Mouse (Mus musculus): ENCODE measurements around the gene Nfatc4. TPM values are rescaled to one million over a fixed set of nuclear protein-coding genes. Genes with fewer than 3 reads are reported as not detected.

Nfatc4 gene
- polyA plus RNA-seq, 1 experiment from 2014 or later: 22.0 TPM

GRCm38 (mm10) chr14:55840853-55841366 lies 18.0 kb downstream of the Nfatc4 start:
- 58% methylated on average over 4 of the region's 4 CpGs for WGBS

GRCm38 (mm10) chr14:55842794-55843193 lies 19.9 kb downstream of the Nfatc4 start:
- Histone ChIP-seq H3K9me3 (no peaks in the 10 kb centered on the region), H3K9ac (no peak overlapping the region), H3K27ac (no peak overlapping the region), H3K4me3 (no peak overlapping the region), H3K27me3 (replicated peaks) (no peaks in the 10 kb centered on the region), H3K4me1 (no peaks in the 10 kb centered on the region), H3K36me3 (no peaks in the 10 kb centered on the region), H3K4me2 (replicated peaks) (no peak overlapping the region)
- no peak for ATAC-seq (ENCODE audit: low FRiP score, low read depth)
- 79% methylated on average over 4 of the region's 4 CpGs for WGBS

More at GRCm38 (mm10) chr14:55840853-55841366, 18.0 kb downstream of the Nfatc4 start:
- Histone ChIP-seq H3K27me3 (replicated peaks) (no peaks in the 10 kb centered on the region), H3K4me1 (no peaks in the 10 kb centered on the region), H3K4me2 (replicated peaks) (no peak overlapping the region), H3K9ac (no peak overlapping the region), H3K27ac (no peak overlapping the region), H3K4me3 (no peak overlapping the region), H3K9me3 (no peaks in the 10 kb centered on the region), H3K36me3 (no peaks in the 10 kb centered on the region)
- no peak for ATAC-seq (ENCODE audit: low FRiP score, low read depth)

DNA sequence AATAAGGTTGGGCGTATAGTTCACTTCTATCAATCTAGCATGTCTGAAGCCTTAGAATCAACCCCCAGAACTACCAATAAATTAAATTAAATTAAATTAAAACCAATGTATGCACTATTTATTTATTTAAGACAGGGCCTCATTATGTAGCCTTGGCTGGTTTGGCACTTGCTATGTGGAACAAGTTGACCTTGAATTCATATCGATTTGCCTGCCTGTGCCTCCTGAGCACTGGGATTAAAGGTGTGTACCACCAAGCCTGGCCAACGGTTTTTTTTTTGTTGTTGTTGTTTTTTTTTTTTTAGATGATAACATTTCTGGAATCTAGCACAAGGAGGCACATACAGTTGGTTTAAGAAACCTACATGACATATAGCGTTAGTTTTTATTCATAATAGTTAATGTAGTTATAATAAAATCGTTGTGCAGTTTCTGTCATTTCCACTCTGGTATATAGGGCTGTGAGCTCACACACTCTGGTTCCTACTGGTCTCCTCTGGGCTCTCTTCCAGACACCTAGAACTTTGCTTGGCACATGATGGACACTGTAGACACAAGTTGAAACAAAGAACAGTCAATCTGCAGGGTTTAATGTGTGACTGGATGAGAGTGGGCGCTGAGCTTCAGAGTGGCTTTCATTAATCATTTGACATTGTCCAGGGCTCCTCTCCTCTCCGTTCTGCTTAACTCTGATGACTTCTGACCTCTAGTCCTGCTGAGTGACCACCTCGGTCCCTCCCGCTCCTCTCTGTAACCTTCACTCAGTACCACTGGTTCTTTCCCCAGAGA lies 22.8 kb downstream of the Nfatc4 start:
- Histone ChIP-seq H3K4me3 (no peak overlapping the region), H3K9ac (no peak overlapping the region), H3K27ac (no peak overlapping the region), H3K9me3 (no peaks in the 10 kb centered on the region), H3K4me1 (no peaks in the 10 kb centered on the region), H3K27me3 (replicated peaks) (no peaks in the 10 kb centered on the region), H3K4me2 (replicated peaks) (no peak overlapping the region), H3K36me3 (no peaks in the 10 kb centered on the region)
- 75% methylated on average over 9 of the region's 9 CpGs for WGBS
- no peak for ATAC-seq (ENCODE audit: low FRiP score, low read depth)

GRCm38 (mm10) chr14:55850885-55851284 lies 27.9 kb downstream of the Nfatc4 start:
- Histone ChIP-seq H3K4me3 (no peak overlapping the region), H3K36me3 (no peaks in the 10 kb centered on the region), H3K9me3 (no peaks in the 10 kb centered on the region), H3K27ac (no peak overlapping the region), H3K4me2 (replicated peaks) (no peak overlapping the region), H3K4me1 (peaks cover 28% of the 10 kb centered on the region), H3K9ac (no peak overlapping the region), H3K27me3 (replicated peaks) (no peaks in the 10 kb centered on the region)
- no peak for ATAC-seq (ENCODE audit: low FRiP score, low read depth)
- WGBS: 67% methylated on average over 6 of the region's 6 CpGs

DNA sequence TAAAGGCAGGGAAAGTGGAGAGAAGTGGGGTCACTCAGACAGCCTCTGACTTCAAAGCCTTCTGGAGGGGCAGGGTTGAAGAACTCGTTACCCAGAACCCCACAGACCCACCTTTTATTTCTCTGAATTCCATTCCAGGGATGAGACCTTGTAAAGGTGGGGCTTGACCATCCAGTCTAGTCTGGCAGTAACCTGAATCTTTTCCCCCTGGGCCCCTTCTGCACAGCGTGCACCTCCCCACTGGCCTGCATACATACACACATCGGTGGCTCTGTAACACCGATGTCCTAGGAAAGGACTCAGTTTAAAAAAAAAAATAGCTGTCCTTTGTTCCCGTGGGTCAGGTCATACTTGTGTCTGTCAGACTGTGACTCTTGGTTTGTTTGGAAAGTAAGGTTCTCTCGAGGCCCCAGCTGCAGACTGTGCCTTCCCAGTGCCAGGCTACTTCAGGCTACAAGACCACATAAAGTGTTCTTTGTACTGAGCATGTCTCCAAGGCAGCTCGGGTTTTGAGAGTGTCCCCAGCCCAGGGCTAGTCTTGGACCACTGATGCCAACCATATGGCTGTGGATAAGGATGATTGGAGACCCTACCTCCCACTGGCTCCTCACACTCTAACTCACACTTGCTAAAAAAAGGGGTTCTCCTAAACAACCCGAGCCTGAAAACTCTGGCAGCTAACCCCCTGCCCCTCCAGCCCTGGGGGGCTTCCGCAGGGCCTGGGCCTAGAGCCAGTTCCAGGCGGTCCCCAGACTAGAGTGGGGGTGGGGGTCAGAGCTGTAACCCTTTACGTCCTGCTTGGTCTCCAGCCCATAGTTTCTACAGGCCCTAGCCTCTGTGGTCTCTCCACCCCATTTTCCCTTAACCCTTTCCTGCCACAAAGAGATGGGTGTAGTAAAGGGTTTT lies 30.0 kb downstream of the Nfatc4 start:
- peak overlapping the region; percentile 62 for H3K27ac ChIP-seq
- no peak overlapping the region for H3K9ac ChIP-seq
- H3K4me3 ChIP-seq: peak overlapping the region; percentile 66
- H3K4me2 ChIP-seq (replicated peaks): peak overlapping the region; percentile 87
- no peaks in the 10 kb centered on the region for H3K9me3 ChIP-seq
- ATAC-seq (ENCODE audit: low FRiP score, low read depth): peak; percentile 58
- no peaks in the 10 kb centered on the region for H3K27me3 ChIP-seq (replicated peaks)
- H3K4me1 ChIP-seq: peaks cover 39% of the 10 kb centered on the region
- 5% methylated on average over 11 of the region's 11 CpGs for WGBS
- peaks cover 4% of the 10 kb centered on the region; the same call in 1 of the 2 replicates for H3K36me3 ChIP-seq

- H3K4me3 ChIP-seq: peak within 1 kb of the TSS; percentile 66
- H3K36me3 ChIP-seq: peaks cover 4% of the 10 kb centered on the region; the same call in 1 of the 2 replicates
- H3K9ac ChIP-seq: peak within 1 kb of the TSS; percentile 75
- H3K27ac ChIP-seq: peak within 1 kb of the TSS; percentile 66
- H3K4me1 ChIP-seq: peaks cover 39% of the 10 kb centered on the region
- peak; percentile 80 for ATAC-seq (ENCODE audit: low FRiP score, low read depth)
- 2% methylated on average over 32 of the region's 33 CpGs for WGBS
- H3K4me2 ChIP-seq (replicated peaks): peak within 1 kb of the TSS; percentile 87
- no peaks in the 10 kb centered on the region for H3K27me3 ChIP-seq (replicated peaks)
- no peaks in the 10 kb centered on the region for H3K9me3 ChIP-seq
These were observed 30.8 kb downstream of the Nfatc4 start, which contains the start of gene Nynrin for GRCm38 (mm10) chr14:55853621-55854285. Nynrin (plus strand) TSS chr14:55854010.

DNA sequence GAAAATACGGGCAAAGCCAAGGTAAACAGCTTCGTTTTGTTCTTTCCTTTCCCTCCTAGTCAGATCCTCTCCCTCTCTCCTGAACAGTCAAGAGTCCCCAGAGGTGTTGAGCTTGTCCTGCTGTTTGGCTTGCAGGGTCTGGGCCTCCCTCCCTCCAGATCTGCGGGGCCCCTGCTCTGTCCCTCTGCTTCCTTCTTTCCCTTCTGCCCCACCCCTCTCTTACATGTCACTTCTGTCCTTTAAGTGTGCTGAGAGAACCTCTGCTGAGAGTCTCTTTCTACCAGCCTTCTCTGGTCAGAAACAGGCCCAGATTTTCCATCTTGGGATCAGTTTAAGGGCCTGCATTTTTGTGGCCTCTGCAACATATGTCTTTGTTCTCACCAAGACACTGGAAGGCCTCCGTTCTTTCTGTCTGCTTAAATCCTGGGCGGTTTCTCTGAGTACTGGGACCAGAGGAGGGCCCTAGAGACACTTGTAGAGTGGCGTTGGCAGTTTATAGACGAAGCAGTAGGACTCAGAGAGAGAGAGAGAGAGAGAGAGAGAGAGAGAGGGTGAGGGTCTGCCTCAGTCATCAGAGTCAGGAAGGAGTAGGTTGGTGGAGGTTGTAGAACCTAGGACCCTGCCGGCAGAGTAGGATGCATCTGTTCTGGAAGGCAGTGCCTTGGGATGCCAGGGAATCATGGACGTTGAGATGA lies 31.6 kb downstream of the Nfatc4 start:
- no peaks in the 10 kb centered on the region for H3K9me3 ChIP-seq
- WGBS: 1% methylated on average over 9 of the region's 9 CpGs

GRCm38 (mm10) chr14:55855101-55855561 lies 32.2 kb downstream of the Nfatc4 start:
- H3K36me3 ChIP-seq: peaks cover 6% of the 10 kb centered on the region
- H3K9me3 ChIP-seq: no peaks in the 10 kb centered on the region
- peak overlapping the region; percentile 87 for H3K4me2 ChIP-seq (replicated peaks)
- H3K27ac ChIP-seq: no peak overlapping the region
- H3K9ac ChIP-seq: peak overlapping the region; percentile 75
- peak overlapping the region; percentile 66 for H3K4me3 ChIP-seq
- peak; percentile 17; the same call in 1 of the 2 replicates for ATAC-seq (ENCODE audit: low FRiP score, low read depth)
- H3K4me1 ChIP-seq: peaks cover 42% of the 10 kb centered on the region
- WGBS: 6% methylated on average over 4 of the region's 4 CpGs
- no peaks in the 10 kb centered on the region for H3K27me3 ChIP-seq (replicated peaks)

More for the DNA sequence above, 31.6 kb downstream of the Nfatc4 start:
- Histone ChIP-seq H3K9ac (peak overlapping the region; percentile 75), H3K4me3 (peak overlapping the region; percentile 66), H3K4me1 (peaks cover 42% of the 10 kb centered on the region), H3K36me3 (peaks cover 6% of the 10 kb centered on the region), H3K4me2 (replicated peaks) (peak overlapping the region; percentile 87), H3K27me3 (replicated peaks) (no peaks in the 10 kb centered on the region), H3K27ac (peak overlapping the region; percentile 66)
- ATAC-seq (ENCODE audit: low FRiP score, low read depth): 0 out of 2 replicates have a peak, but pooled peaks have one; percentile 19

DNA sequence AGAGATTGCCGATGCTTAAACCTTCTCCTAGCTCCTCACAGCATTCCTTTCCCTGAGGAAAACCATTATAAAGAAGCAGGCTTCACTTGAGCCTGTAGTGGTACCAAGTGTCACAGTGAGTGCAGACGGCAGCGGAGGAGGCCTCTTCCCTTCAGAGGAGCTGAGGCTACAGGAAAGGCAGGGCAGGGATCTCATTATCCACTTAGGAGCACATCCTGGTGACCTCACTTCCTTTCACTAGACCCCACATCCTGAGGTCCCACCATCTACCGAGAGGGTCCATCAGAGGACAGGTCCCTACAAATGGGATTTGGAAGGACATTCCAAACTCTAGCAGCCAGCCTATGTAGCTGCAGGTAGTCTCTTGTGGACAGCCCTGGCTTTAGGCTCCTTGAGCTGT lies 34.6 kb downstream of the Nfatc4 start:
- Histone ChIP-seq H3K27ac (no peak overlapping the region), H3K36me3 (peaks cover 6% of the 10 kb centered on the region), H3K9me3 (no peaks in the 10 kb centered on the region), H3K4me3 (no peak overlapping the region), H3K4me1 (peaks cover 42% of the 10 kb centered on the region), H3K4me2 (replicated peaks) (peak overlapping the region; percentile 18), H3K27me3 (replicated peaks) (no peaks in the 10 kb centered on the region), H3K9ac (no peak overlapping the region)
- 82% methylated on average over 4 of the region's 4 CpGs for WGBS
- no peak for ATAC-seq (ENCODE audit: low FRiP score, low read depth)

- Histone ChIP-seq H3K4me3 (no peak overlapping the region), H3K36me3 (peaks cover 36% of the 10 kb centered on the region), H3K27ac (no peak overlapping the region), H3K9me3 (no peaks in the 10 kb centered on the region), H3K4me1 (peaks cover 7% of the 10 kb centered on the region; the same call in 1 of the 2 replicates), H3K27me3 (replicated peaks) (no peaks in the 10 kb centered on the region), H3K4me2 (replicated peaks) (no peak overlapping the region), H3K9ac (no peak overlapping the region)
- no peak for ATAC-seq (ENCODE audit: low FRiP score, low read depth)
- WGBS: 88% methylated on average over 6 of the region's 6 CpGs
These were observed 39.2 kb downstream of the Nfatc4 start for GRCm38 (mm10) chr14:55862186-55862585.

GRCm38 (mm10) chr14:55862970-55863369 lies 40.0 kb downstream of the Nfatc4 start:
- Histone ChIP-seq H3K4me2 (replicated peaks) (no peak overlapping the region), H3K27ac (no peak overlapping the region), H3K27me3 (replicated peaks) (no peaks in the 10 kb centered on the region), H3K9ac (no peak overlapping the region), H3K4me1 (peaks cover 7% of the 10 kb centered on the region; the same call in 1 of the 2 replicates), H3K36me3 (peaks cover 36% of the 10 kb centered on the region), H3K9me3 (no peaks in the 10 kb centered on the region), H3K4me3 (no peak overlapping the region)
- no peak for ATAC-seq (ENCODE audit: low FRiP score, low read depth)
- WGBS: 95% methylated on average over 10 of the region's 10 CpGs
